ENCODE assay signal across 9 mouse cellular contexts in genomic region chr1:55960291-55960690, GRCm38 (mm10).
DNase-seq lines count a peak whose midpoint lies in the region; ATAC-seq and TF ChIP-seq lines count a peak whose summit lies in the region.
"Had no signal": no experiment of that assay in that cellular context is flagged by ENCODE, and none has a peak within 500 bp of the region (broad histone marks: within the 10 kb centered on the region; RNA-seq: fewer than 3 reads in every experiment).

No protein-coding gene starts in this region.

- no peak overlapping the region for H3K27ac ChIP-seq in intestine, embryonic 14.5 days (ENCODE audit: low read depth)
- H3K27ac ChIP-seq in intestine, embryonic 15.5 days, result no peak overlapping the region
- H3K27ac ChIP-seq in bone marrow macrophage, adult 2 months (ENCODE audit: insufficient read depth, low read depth, low read length), result no peak overlapping the region
- no peak overlapping the region for H3K27ac ChIP-seq in embryonic facial prominence, embryonic 14.5 days (replicated peaks; ENCODE audit: low read depth, low read length)
- no peak overlapping the region for H3K27ac ChIP-seq in hindbrain, embryonic 15.5 days (replicated peaks)
- no peak overlapping the region for H3K27ac ChIP-seq in midbrain, embryonic 15.5 days

- no peaks in the 10 kb centered on the region for H3K9me3 ChIP-seq in intestine, embryonic 14.5 days (ENCODE audit: control insufficient read depth, low read length)
- no peaks in the 10 kb centered on the region for H3K9me3 ChIP-seq in intestine, embryonic 15.5 days
- no peaks in the 10 kb centered on the region for H3K9me3 ChIP-seq in embryonic facial prominence, embryonic 14.5 days (ENCODE audit: control insufficient read depth, low read length)
- no peaks in the 10 kb centered on the region for H3K9me3 ChIP-seq in hindbrain, embryonic 15.5 days
- no peaks in the 10 kb centered on the region for H3K9me3 ChIP-seq in midbrain, embryonic 15.5 days

- no peak for TF ChIP-seq POLR2A in bone marrow macrophage, adult 2 months (IDR thresholded peaks at IDR 0.05; ENCODE audit: borderline replicate concordance, low read depth, low read length)

- H3K4me1 ChIP-seq in intestine, embryonic 14.5 days (replicated peaks; ENCODE audit: control insufficient read depth, insufficient read depth, low read length), result no peaks in the 10 kb centered on the region
- no peaks in the 10 kb centered on the region for H3K4me1 ChIP-seq in intestine, embryonic 15.5 days (replicated peaks)
- no peaks in the 10 kb centered on the region for H3K4me1 ChIP-seq in bone marrow macrophage, adult 2 months (ENCODE audit: control insufficient read depth, insufficient read depth, low read length)
- H3K4me1 ChIP-seq in embryonic facial prominence, embryonic 14.5 days (ENCODE audit: control insufficient read depth, insufficient read depth, low read length), result no peaks in the 10 kb centered on the region; the same call in 1 of the 2 replicates
- H3K4me1 ChIP-seq in hindbrain, embryonic 15.5 days (replicated peaks), result no peaks in the 10 kb centered on the region
- no peaks in the 10 kb centered on the region for H3K4me1 ChIP-seq in midbrain, embryonic 15.5 days

- peak; percentile 75 for TF ChIP-seq CTCF in bone marrow macrophage, adult 2 months (IDR thresholded peaks at IDR 0.05; ENCODE audit: low read depth, low read length)

- no peaks in the 10 kb centered on the region for H3K27me3 ChIP-seq in intestine, embryonic 14.5 days (replicated peaks; ENCODE audit: control insufficient read depth, insufficient read depth, low read length)
- no peaks in the 10 kb centered on the region for H3K27me3 ChIP-seq in intestine, embryonic 15.5 days (replicated peaks)
- no peaks in the 10 kb centered on the region for H3K27me3 ChIP-seq in embryonic facial prominence, embryonic 14.5 days (replicated peaks; ENCODE audit: control insufficient read depth, insufficient read depth, low read length)
- H3K27me3 ChIP-seq in hindbrain, embryonic 15.5 days, result no peaks in the 10 kb centered on the region
- H3K27me3 ChIP-seq in midbrain, embryonic 15.5 days (replicated peaks), result 0 out of 2 replicates have a peak, but pooled peaks cover 3% of the 10 kb centered on the region

- intact Hi-C loops in left cerebral cortex, postnatal 14 days (cut with DNase I), result loop anchor here (2.0 to 5.0 kb wide), 4 partner anchors 287 to 1309 kb away; no protein-coding TSS in a partner anchor

- peak; percentile 91 for DNase-seq in intestine, embryonic 14.5 days (ENCODE audit: low spot score)
- peak; percentile 69 for DNase-seq in embryonic facial prominence, embryonic 14.5 days (ENCODE audit: low spot score)
- peak; percentile 86 to 89 for DNase-seq in left cerebral cortex, postnatal 14 days (ENCODE audit: low spot score in 2 of 2)
- peak; percentile 39 for DNase-seq in testis, postnatal 14 days (ENCODE audit: low spot score)

- H3K4me2 ChIP-seq in intestine, embryonic 14.5 days (ENCODE audit: low read length), result no peak overlapping the region
- H3K4me2 ChIP-seq in intestine, embryonic 15.5 days (replicated peaks), result no peak overlapping the region
- no peak overlapping the region for H3K4me2 ChIP-seq in embryonic facial prominence, embryonic 14.5 days (ENCODE audit: low read depth, low read length)
- no peak overlapping the region for H3K4me2 ChIP-seq in hindbrain, embryonic 15.5 days
- no peak overlapping the region for H3K4me2 ChIP-seq in midbrain, embryonic 15.5 days

- H3K36me3 ChIP-seq in intestine, embryonic 14.5 days (ENCODE audit: control insufficient read depth, insufficient read depth, low read length), result no peaks in the 10 kb centered on the region
- no peaks in the 10 kb centered on the region for H3K36me3 ChIP-seq in intestine, embryonic 15.5 days
- no peaks in the 10 kb centered on the region for H3K36me3 ChIP-seq in embryonic facial prominence, embryonic 14.5 days (ENCODE audit: control insufficient read depth, insufficient read depth, low read length)
- H3K36me3 ChIP-seq in hindbrain, embryonic 15.5 days, result no peaks in the 10 kb centered on the region
- no peaks in the 10 kb centered on the region for H3K36me3 ChIP-seq in midbrain, embryonic 15.5 days (replicated peaks)

- H3K9ac ChIP-seq in intestine, embryonic 14.5 days (ENCODE audit: low read length), result no peak overlapping the region
- H3K9ac ChIP-seq in intestine, embryonic 15.5 days, result no peak overlapping the region
- no peak overlapping the region for H3K9ac ChIP-seq in embryonic facial prominence, embryonic 14.5 days (ENCODE audit: low read depth, low read length)
- no peak overlapping the region for H3K9ac ChIP-seq in hindbrain, embryonic 15.5 days
- no peak overlapping the region for H3K9ac ChIP-seq in midbrain, embryonic 15.5 days

- no peak for ATAC-seq in intestine, embryonic 14.5 days (replicated peaks; ENCODE audit: low FRiP score, low TSS enrichment, low read depth)
- no peak for ATAC-seq in intestine, embryonic 15.5 days
- ATAC-seq in embryonic facial prominence, embryonic 14.5 days (ENCODE audit: low read depth), result peak; percentile 33; the same call in 1 of the 2 replicates
- ATAC-seq in hindbrain, embryonic 15.5 days (ENCODE audit: low FRiP score, low read depth), result peak; percentile 85
- ATAC-seq in midbrain, embryonic 15.5 days (replicated peaks), result peak; percentile 89

- WGBS in intestine, embryonic 14.5 days, result 16% methylated on average over 6 of the region's 6 CpGs
- WGBS in intestine, embryonic 15.5 days, result 17% methylated on average over 6 of the region's 6 CpGs
- 12% methylated on average over 6 of the region's 6 CpGs for WGBS in embryonic facial prominence, embryonic 14.5 days
- WGBS in hindbrain, embryonic 15.5 days, result 17% methylated on average over 6 of the region's 6 CpGs
- 16% methylated on average over 6 of the region's 6 CpGs for WGBS in midbrain, embryonic 15.5 days

- no peak overlapping the region for H3K4me3 ChIP-seq in intestine, embryonic 14.5 days (ENCODE audit: low read depth, low read length)
- no peak overlapping the region for H3K4me3 ChIP-seq in intestine, embryonic 15.5 days (replicated peaks)
- no peak overlapping the region for H3K4me3 ChIP-seq in bone marrow macrophage, adult 2 months (ENCODE audit: insufficient read depth, low read length)
- no peak overlapping the region for H3K4me3 ChIP-seq in embryonic facial prominence, embryonic 14.5 days (ENCODE audit: low read depth, low read length)
- H3K4me3 ChIP-seq in hindbrain, embryonic 15.5 days, result no peak overlapping the region
- no peak overlapping the region for H3K4me3 ChIP-seq in midbrain, embryonic 15.5 days
- H3K4me3 ChIP-seq: myocyte had no signal

Comparison
In these comparisons a context has a peak if more than half of its experiments do, and no peak if none do; other contexts are left out.
1. ATAC-seq: peak in embryonic facial prominence, embryonic 14.5 days (single experiment), hindbrain, embryonic 15.5 days (single experiment) and midbrain, embryonic 15.5 days (single experiment); none in intestine, embryonic 14.5 days (single experiment) and intestine, embryonic 15.5 days (single experiment).
2. DNase-seq: peak in every context shown above with its lines; median percentile 91 in intestine, embryonic 14.5 days; 88 in left cerebral cortex, postnatal 14 days; 69 in embryonic facial prominence, embryonic 14.5 days; 39 in testis, postnatal 14 days.